Mouse (Mus musculus): ENCODE data around the gene Iqcf6.
"Not testable (repeated sequence)": the region's sequence is repeated elsewhere in the genome, so short reads cannot be mapped to it uniquely, and the experiment has no call there.

Iqcf6 gene

DNA sequence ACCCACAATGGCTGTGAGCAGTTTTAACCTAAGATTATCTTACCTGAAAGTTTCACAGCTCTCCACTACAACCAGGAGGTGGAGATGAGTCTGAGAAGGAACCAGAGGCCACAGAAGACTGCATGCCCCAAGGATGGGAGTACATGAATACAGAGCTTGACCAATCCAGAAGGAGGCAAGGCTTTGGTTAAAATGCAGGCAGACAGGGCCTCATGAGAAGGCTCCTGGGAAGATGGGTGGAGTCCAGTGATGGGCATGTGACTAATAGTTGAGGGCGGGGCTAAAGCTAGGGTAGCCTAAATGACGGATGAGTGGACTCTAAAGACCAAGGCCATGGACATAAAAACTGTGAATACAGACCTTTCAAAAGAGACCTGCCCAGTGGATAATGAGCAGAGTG, at the start of gene Iqcf6:
Iqcf6 (plus strand) TSS at position 301 of the 400 bp plus-strand sequence.
- no peak for DNase-seq (ENCODE audit: extremely low spot score)

DNA sequence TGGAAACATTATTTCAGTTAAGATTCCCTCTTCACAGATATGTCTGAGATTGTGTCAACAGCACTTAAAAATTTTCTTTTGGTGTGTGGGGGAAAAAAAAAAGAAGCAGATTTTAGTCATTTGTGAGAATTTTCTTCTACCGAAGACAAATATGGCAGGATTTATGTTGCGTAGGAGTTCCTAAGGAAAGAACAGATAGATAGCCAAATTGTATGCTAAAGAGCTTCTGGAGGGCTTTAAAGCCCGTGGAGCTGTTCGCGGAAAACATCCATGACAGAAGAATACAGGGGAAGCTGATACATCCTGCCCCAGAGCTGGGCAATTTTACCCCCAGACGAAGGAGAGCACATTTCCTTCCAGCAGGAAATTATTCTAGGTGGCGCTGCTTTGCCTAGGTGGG, 46.4 kb upstream of the Iqcf6 start:
- DNase-seq (ENCODE audit: extremely low spot score): no peak

DNA sequence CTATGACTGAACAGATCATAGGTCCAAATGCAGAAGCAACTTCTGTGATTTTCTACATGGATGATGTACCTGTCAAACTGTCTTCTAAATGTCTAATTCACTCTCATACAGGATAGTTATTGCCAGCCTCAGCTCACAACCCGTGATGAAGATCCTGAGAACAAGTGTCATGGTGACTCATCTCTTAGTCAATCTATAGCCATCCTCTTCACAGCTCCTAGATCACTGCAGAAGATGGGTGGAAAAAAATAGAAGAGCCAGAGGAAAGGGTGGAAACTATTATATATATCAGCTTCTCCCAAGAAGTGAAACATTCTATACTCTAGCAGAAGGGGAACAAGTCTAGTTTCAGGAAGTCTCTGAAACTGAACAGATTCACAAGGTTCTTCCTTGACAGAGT, 43.8 kb upstream of the Iqcf6 start:
- DNase-seq (ENCODE audit: extremely low spot score): no peak

DNA sequence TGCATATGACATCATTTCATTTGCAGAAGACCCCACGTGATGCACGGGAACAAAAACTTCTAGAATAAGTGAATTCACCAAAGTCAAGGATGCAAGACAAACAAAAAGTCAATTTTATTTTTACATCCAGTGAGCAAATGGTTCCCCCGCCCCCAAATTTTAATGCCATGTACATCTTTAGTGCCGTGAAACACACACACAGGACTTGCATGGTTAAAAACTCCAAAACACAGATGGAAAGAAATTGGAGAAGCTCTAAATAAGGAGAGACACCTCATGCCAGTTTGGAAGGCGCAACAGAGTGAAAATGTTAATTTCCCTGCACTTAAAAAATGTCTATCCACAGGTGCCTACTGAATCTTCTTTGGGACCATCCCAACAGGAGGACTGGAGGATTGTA, 34.2 kb upstream of the Iqcf6 start:
- DNase-seq (ENCODE audit: extremely low spot score): no peak

DNA sequence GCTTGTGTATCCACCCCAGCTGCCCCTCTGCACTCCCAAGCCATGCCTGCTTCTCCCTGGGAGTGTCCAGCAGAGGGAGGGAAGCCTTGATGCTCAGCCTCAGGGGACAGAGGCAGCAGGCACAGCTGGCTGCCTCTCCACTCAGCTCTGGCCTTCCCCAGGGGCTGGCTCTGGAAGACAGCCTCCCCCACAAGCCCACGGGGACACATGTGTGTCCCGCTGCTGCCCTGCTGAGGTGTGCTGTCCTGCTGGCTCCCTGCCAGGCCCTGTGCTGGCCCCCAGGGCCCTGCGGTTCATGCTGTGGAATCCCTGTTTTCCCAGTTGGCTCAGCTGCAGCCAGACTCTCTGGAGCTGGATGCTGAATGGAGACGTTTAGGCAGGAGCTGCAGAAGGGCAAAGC, 31.0 kb upstream of the Iqcf6 start:
- not testable (repeated sequence) for DNase-seq (ENCODE audit: extremely low spot score)

DNA sequence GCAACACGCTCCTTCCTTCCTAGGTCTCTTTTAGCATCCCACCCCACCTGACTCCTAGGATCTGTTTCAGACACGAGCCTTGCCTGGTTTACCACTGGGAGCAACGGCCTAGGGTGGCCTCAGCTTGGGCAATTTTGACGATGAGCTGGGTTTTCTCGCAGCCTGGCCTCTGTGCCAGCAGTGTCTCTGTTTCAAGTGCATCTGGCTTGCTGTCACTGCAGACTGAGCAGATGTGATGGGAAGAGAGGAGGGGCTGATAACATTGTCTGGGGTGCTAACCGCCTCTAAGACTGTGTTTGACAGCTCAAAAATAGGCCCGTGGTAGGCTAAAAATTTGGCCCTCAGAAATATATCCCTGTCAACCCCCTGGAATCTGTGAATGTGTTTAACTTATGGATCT, 30.5 kb upstream of the Iqcf6 start:
- DNase-seq (ENCODE audit: extremely low spot score): no peak

DNA sequence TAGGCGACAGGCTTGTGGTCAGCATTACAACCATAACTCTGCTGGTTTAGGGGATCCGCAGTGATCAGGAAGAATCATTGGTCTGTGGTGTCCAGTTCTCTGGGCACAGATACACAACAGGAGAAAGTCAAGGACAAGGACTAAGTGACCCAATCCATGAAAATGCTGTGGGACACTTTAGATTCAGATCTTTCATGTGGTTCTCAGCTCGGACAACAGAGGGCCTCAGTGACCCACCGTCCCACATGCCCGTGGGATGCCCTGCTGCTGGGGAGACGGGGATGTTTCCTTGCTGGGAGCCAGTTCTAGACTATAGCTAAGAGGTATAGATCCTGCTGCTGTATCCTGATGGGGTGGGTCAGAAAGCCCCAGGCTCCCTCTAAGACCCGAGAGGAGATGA, 27.9 kb upstream of the Iqcf6 start:
- DNase-seq (ENCODE audit: extremely low spot score): no peak

DNA sequence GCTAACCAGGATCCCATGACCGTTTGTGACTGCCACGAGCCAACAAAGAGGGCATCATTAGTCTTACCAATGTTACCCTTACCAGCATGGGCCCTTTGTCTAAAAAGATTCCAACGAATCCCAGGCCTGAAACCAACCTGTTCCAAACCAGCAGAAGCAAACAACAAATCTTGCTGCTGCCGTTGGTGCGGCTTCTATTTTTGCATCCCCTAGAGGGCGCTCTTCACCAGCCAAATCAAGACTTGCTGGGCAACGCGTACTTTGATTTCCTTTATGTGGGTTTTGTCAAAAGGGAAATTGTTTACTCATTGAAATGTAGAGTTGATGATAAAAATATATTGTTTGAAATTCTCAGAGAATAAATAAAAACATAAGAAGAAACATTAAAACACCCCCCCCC, 25.8 kb upstream of the Iqcf6 start:
- DNase-seq (ENCODE audit: extremely low spot score): peak; percentile 59

DNA sequence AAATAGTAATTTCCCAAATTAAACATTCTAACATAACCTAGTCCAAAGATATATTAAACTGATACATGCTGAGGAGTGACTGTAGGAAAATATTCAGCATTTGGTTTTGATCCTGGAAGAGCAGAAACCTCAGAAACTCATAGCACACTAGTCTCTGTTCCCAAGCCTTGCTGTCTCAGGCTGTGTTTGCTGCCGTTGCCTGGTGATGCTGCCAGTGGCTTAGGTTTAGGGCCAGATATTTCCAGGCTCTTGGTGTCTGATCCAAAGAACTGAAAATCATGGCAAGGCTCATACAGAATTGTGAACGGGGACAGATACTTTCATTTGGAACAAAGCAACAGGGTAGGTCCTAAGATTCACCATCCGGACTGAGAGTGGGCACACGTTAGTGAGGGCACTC, 15.7 kb upstream of the Iqcf6 start:
- DNase-seq (ENCODE audit: extremely low spot score): no peak

DNA sequence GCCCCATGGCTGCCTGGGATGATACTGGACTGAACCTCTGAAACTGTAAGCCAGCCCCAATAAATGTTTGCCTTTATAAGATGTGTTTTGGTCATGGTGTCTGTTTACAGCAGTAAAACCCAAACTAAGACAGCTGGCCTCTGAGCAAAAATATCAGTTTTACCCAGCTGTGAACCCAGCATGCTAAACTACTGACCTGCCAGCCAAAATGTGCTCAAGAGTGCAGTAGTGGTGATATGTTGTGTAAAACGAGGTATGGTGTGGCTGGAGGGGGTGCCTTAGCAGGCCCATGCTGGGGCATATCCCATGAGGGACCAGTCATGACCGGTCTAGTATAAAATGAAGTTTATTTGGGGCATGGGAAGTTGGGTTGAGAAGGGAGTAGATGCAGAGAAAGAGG, 12.4 kb upstream of the Iqcf6 start:
- no peak for DNase-seq (ENCODE audit: extremely low spot score)

DNA sequence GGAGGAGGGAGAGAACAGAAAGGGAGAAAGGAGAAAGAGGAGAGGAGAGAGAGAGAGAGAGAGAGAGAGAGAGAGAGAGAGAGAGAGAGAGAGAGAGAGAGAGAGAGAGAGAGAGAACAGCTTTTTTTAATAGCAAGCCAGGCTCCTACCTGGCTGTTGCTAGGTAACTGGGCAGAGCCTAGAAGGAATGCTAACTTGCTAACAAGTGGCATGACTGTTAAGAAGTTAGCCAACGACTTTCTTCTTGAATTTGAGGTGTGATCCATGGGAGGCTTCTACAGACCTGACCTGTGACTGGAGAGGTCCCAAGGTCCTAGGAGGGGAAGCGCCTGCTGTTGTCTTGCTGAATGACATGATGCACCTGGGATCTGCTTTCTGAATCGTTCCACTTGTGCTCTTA, 11.8 kb upstream of the Iqcf6 start:
- DNase-seq (ENCODE audit: extremely low spot score): no peak

DNA sequence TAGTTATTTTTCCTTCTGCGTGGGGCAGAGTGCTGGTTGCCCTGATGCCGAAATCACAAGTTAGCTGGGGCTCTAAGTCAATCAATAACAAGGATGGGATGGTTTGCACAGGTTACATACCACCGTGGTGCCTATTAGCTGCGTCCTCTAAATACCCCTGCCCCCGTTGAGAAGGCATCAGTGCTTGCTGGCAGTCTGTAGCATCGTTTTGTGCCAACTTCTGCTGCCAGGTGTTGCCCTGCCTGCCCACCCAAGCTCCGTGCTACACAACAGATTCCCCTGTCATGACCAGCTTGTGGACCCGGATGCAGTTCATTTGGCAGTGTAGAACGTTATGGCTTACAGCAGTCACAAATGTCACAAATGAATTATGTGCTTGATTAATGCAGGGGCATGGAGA, 10.1 kb upstream of the Iqcf6 start:
- DNase-seq (ENCODE audit: extremely low spot score): no peak

DNA sequence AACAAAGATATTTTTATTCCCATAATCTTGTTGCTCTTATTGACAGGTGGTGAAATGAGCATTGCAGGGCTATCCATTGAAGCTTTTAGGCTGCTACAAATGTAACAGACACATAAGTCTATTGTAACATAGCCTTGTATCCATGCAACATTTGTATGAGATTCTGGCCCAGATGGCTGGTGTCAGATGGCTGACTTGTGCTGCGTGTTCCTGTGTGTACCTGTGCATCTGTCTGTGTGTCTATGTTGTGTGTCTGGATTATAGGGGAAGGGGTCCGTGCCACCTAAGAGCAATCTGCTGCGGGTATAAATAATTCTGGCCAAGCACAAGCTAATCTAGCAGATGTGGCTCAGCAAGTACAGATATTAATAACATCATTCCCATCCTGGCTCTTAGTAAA, 8.9 kb upstream of the Iqcf6 start:
- no peak for DNase-seq (ENCODE audit: extremely low spot score)

DNA sequence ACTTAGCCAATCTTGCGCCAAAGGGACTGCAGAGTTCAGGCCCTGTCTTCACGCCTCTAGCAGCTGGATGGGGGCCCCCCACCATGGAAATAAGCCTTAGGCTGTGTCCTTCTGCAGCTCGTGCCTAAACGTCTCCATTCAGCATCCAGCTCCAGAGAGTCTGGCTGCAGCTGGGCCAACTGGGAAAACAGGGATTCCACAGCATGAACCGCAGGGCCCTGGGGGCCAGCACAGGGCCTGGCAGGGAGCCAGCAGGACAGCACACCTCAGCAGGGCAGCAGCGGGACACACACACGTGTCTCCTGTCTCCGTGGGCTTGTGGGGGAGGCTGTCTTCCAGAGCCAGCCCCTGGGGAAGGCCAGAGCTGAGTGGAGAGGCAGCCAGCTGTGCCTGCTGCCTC, 1.4 kb downstream of the Iqcf6 start:
- not testable (repeated sequence) for DNase-seq (ENCODE audit: extremely low spot score)

DNA sequence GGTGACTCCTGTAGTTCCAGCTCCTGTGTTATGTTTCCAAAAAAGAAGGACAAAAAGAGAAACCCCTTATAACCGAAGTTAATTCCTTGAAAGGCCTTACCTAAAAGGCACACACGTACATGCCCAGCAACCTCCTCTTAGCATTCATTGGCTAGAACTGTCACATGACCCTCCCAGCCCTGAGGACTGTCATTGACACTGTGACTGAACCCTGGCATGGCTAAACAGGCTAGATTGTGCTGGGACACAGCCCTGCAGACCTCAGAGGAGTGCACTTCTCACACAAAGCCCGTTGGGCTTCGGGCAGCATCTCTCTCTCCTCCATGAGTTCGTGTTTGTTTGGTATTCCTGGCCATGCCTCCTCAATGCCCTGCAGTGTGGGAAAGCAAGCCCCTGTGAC, 5.8 kb downstream of the Iqcf6 start:
- DNase-seq (ENCODE audit: extremely low spot score): no peak

DNA sequence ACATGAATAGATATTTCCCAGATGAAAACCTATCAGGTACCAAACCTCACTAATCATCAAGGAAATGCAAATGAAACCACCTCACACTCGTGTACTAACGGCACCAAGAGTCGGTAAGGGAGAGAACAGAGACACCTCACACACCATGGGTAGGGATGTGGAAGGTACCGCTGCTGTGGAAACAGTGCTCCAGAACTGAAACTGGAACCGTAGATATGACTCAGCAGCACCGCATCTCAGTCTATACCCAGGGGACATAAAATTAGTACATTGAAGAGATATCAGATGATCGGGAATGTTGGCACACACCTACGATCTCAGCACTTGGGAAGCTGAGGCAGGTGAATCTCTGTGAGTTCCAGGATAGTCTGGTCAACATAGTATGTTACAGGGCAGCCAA, 11.8 kb downstream of the Iqcf6 start:
- no peak for DNase-seq (ENCODE audit: extremely low spot score)

DNA sequence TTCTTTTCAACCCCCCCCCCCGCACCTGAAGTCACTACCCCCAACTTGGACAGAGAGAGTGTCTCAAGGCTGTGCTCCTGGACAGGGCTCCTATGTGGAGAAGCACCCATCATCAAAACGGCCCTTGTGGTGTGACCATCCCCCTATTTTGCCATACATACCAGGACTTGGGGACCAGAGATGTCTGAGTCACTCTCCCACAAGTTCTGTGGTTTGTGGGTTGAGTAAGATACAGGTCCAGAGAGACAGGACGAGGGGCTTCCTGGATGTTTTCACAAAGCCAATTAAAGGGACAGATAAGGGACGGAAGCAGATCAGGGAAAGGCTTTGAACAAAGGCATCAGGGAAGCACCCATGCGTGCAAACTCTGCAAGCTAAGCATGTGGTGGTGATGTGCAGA, 15.0 kb downstream of the Iqcf6 start:
- DNase-seq (ENCODE audit: extremely low spot score): no peak

DNA sequence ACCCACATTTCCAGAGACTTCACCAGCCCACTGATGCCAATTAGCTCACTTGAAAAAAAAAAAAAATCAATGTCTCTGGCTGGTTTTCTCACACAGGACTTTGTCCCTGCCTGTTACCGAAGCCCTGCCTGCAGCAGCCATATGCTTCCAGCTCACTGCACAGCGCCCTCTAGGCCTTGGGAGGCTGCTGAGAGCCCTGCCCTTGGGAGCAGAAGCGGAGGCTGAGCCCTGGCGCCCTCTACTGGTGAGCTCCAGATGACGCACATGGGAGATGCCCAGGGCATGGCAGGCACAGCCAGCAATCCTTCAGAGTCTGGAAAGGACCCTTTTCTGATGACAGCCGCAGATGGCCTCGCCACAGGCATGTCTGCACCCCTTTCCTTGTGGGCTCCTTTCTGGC, 16.7 kb downstream of the Iqcf6 start:
- DNase-seq (ENCODE audit: extremely low spot score): peak; percentile 79

DNA sequence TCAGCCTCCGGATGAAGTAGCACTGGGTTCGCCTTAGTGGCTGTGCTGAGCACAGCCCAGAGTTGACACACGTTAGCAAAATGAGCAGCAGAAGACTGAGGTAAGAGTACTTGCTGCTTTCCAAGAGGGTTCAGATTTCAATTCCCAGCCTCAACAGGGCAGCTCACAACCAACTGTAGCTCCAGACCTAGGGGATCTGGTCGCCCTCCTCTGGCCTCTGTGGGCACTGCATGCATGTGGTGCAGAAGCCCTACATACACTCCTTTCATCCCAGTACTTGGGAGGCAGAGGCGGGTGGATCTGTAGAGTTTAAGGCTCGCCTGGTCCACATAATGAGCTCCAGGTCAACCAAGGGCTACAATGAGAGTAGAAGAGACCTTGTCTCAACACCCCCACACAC, 17.4 kb downstream of the Iqcf6 start:
- no peak for DNase-seq (ENCODE audit: extremely low spot score)

DNA sequence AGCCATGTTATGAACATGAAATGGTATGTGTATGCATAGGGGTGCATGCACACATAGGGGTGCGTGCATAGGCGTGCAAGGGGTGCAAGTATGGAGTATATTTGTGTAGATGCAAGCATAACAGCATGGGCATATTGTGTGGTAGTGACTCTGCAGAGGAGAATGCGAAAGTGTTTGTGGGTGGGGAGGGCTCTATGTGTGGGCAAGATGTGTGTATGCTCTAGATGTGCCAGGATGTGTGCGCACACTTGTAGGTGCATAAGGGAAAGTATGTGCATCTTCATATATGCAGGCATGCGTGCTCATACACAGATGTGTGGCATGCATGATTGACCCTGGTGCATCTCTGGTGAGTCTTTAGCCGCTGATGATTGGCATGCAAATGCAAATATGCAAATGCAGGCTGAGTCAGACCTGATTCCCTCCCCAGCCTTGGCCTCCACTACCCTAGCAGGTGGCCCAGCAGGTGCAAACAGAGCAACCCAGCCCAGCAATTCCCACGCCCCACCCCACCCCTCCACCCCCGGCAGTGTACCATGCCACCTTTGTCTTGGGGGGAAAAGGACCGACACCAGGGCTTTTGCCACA, 19.4 kb downstream of the Iqcf6 start:
- DNase-seq (ENCODE audit: extremely low spot score): no peak

DNA sequence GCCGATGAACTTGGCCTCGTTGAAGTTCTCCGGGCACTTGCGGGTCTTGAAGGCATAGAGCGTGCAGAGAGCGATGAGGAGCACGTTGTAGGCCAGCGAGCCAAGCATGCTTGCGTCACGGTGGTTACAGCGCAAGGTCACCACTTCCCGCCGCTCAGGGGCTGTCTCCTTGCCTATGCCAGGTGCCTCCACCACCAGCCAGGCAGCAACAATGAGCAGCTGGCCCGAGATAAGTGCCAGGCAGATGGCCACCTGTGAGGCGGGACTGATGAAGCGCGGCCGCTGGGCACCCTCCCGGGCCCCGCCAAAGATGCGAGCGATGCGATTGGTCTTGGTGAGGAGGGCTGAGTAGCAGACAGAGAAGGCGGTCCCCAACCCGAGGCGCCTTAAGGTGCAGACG, 20.8 kb downstream of the Iqcf6 start:
- no peak for DNase-seq (ENCODE audit: extremely low spot score)

DNA sequence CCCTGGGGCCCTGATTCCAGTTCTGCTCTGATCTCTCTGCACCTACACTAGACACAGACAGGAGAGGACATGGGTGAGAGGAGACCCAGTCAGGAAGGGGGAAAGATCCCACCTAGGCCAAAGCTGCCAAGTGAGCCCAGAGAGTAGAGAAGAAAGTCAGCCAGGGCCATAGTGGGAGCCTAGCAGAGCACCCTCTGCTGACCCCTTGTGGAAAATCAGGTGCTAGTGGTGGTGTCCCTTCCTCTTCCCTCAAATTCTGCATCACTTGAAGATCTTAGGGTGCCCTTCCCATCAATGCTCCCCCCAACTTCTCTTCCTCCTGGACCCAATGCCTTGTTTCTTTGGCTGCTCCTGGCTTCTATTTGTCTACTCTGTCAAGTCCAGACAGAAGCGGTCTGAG, 26.3 kb downstream of the Iqcf6 start:
- no peak for DNase-seq (ENCODE audit: extremely low spot score)

DNA sequence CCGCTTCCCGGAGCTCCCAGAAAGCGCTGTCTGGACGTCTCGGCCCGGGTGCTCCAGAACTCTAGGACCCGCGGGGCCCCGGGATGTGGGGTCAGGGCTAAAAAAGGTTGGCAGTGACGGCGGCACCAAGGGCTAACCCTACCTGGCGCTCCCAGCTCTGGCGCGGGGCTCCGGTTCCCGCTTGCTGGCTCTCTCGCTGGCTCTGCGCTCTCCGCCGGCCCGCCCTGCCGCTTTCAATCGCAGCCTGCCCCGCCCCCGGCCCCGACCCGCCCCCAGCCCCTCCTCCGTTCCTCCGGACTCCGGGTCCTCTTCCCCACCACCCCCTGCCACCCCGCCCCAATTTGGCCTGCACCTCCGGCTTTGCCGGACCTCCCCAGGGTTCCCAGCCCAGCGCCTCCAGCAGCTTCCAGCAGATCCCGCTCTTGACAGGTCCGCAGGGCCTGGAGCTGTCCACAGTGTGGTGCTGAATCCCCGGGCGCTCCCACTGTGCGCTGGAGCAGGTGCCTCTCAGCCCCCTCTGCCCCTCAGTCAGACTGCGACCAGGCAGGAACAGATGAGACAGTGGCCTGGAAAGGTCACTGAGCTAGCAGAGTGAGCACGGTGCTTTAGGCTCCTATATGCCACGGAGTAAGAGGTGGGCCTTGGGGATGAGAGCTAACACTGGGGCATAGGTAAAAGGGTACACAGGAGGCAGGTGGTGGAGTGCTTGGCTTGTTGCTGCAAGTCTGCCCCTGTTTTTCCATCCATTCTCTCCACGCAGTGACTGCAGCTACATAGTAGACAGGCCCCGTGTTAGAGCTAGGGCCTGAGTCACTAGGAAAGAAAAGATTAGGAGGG, 29.7 kb downstream of the Iqcf6 start, which contains the start of gene Grm2:
Grm2 (minus strand) TSS at position 199 of the 837 bp plus-strand sequence.
- DNase-seq (ENCODE audit: extremely low spot score): peak; percentile 86

DNA sequence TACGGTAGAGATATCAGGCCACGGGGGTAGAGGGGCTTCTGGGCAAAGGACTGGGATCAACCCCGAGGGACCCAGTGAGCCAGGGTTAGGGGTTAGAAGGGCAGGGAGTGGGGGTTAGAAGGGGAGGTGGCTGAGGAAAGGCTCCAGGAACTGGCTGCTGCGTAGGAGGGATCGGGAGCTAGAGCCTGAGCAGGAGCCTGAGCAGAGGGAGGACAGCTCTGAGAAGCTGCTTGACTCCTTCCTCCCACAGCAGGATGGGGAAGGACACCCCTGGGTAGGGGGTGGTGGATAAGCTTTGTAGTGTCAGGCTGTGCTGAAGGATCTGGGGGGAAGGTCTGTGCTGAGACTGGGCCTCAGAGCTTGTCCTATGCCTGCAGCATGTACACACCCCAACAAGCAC, 30.4 kb downstream of the Iqcf6 start:
- DNase-seq (ENCODE audit: extremely low spot score): no peak
